Mouse (Mus musculus): ENCODE measurements around the gene Dnah7a.
"Not testable (repeated sequence)": the region's sequence is repeated elsewhere in the genome, so short reads cannot be mapped to it uniquely, and the experiment has no call there.

Gene Dnah7a

DNA sequence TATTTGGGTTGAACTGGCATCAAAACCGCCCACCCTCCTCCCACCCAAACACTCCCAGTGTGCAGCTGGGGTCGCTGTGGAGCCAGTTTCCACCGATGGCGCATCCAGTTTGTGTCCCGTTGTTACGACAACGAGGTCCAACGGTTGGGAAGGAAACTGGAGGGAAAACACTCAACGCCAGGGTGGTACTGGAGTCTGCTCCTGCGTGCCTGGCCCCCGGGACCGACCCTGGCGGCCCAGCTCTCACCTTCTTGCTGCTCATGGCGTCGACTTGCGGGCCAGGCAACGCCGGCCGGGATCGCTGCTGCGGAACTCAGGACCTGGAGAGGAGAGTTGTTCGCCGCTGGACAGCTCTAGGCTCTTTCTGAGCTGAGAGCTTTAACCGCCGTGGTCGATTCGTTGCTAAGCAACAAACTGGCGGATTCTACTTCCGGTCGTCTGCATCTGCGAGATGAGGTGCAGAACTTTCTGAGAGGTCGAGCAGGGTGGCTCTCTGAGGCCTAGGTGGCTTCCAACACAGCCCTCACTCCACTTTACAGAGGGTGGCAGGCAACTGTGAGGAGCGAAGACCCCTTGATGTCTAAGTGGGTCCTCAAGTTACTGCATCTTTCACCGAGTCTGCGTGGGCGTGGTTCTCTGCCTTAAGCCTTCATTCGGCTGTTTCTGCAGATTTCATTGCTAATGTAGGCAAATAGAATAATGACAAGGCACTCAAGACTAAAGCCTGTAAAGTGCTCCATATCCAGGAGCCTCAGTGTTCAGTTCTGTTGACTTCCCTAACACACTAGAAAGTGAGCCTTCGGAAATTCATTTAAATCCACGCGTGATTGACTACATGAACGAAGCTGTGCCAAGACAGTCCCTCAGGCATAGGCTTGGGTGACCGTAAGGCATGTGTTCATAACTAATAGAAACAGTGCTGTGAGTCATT lies at the start of gene Dnah7a:
Gene Dnah7a, minus strand, starts transcription at position 354 of the 931 bp plus-strand sequence.
- DNase-seq (ENCODE audit: extremely low read depth, low read depth): no peak

DNA sequence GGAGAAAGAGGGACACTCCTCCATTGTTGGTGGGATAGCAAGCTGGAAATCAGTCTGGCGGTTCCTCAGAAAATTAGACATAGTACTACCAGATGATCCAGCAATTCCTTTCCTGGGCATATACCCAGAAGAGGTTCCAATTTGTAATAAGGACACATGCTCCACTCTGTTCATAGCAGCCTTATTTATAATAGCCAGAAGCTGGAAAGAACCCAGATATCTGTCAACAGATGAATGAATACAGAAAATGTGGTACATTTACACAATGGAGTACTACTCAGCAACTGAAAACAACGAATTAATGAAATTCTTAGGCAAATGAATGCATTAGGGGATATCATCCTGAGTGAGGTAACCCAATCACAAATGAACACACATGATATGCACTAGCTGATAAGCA lies 46.9 kb upstream of the Dnah7a start:
- DNase-seq (ENCODE audit: extremely low read depth, low read depth): not testable (repeated sequence)

DNA sequence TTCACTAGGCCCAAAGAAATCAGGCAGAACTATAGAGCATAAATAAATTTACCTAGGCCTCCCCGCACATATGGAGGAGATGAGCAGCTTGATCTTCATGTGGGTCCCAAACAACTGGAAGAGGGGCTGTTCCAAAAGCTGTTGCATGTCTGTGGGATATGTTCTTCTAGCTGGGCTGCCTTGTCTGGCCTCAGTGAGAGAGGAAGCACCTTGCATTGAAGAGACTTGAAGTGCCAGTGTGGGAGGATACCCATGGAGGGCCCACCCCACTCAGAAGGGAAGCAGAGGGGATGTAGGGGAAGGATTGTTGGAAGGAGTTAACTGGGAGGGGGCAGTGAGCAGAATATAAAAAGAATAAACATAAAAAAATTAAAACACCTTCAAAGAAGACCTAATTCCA lies 44.6 kb upstream of the Dnah7a start:
- no peak for DNase-seq (ENCODE audit: extremely low read depth, low read depth)

DNA sequence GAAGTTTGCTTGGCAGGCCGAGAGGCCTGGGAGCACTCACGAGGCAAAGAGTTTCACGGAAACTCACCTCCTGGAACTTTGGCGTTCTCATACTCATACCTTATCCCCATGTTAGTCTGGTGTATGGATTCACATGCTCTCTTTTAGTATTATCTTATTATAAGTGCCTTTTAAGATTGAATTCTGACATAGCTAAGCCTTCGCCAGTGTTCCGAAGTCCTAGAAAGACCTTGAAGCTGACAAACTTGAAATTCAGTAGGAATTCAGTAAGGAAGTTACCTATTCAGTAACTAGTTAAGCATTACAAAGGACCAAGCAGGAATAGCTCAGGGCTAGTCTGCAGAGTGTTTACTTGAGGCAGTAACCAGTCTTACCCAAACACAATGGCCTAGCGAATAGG lies 44.1 kb upstream of the Dnah7a start:
- not testable (repeated sequence) for DNase-seq (ENCODE audit: extremely low read depth, low read depth)

DNA sequence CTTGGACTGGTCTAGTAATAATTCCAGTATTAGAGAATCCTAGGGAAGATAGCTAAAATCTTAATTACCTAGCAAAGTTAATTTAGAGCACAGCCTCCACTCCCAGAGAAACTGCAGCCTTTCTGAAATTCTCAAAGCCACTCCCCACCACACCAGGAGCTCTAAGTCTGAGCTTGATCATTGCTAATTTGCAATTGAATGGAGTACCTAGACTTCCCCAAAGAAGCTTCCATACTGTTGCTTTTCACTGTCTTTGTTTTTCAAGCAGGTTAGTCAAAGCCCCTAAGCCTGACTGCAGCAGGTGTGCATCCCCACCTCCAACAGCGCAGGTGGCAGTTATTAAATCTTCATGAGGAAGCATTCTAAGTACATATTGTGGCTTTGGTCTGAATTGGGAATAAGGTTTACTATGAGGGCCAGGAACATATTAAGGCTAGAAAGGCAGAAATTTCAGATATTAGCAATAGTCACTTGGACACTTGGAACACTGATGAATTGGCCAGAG lies 43.3 kb upstream of the Dnah7a start:
- not testable (repeated sequence) for DNase-seq (ENCODE audit: extremely low read depth, low read depth)

DNA sequence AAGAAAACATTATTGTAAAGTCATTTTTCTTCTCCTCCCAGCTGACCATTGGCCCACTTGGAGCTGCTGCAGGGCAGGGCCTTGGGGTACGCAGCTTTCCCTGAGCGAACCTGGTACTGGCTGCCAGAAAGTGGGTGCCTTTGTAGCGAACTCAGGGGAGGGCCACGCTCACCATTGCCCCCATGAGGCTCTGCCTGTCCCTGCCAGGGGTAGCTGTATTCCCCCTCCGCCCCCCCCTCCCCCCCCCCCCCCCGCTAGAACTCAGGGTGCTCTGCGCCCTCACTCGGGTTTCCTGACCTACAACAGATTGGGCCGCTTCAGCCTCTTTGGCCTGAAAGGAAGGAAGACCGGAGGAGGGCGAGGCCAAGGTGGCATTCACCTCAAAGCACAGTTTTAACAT lies 42.0 kb upstream of the Dnah7a start:
- no peak for DNase-seq (ENCODE audit: extremely low read depth, low read depth)

DNA sequence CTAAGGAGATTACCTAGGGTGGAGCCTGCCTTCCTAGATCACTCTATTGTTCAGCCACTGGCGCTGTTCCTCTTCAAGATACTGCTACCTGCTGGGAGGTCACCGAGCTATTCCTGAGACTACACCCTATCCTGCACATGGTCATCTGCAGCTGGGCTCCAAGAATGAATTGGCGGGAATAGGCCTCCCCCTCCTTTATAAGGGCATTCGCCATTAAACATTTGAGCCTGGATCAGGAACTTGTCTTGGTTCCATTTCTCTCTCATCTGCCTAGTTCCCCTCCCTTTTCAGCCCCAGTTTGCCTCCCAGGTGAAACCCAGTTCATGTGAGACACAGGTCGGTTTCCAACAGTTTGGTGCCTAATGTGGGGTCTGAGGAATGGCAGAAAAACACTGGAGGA lies 39.4 kb upstream of the Dnah7a start:
- DNase-seq (ENCODE audit: extremely low read depth, low read depth): no peak

DNA sequence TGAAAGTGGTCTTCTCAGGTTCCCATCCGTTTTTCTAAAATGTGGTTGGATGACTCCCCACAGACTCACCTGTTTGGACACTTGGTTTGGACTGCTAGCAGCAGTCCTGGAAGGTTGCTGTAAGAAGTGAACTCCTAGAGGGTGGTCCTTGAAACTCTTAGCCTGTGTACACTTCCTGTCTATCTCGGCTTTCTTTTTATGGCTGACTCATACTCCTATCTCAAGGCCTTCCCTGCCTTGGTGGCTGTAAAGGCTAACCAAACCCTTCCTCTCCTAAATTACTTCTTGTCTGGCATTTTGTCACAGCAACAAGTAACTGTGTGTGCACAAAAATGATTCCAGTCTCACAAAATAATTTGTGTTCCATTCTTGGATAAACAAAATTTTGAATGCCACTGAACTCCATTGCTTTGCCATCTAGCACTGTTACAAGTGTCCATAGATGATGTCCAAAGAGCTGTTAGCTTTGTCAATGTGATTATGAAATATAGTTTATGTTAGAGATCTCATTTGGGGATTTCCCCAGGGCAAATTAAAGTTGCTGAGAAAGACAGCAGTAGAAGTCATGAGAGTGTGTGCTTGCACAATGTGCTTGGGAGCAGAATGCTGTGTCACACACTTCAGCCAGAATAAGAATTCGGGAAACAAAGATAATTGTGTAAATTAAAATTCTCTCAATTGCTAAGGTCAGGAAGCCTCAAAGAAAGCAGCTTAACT lies 35.3 kb upstream of the Dnah7a start:
- DNase-seq (ENCODE audit: extremely low read depth, low read depth): no peak

DNA sequence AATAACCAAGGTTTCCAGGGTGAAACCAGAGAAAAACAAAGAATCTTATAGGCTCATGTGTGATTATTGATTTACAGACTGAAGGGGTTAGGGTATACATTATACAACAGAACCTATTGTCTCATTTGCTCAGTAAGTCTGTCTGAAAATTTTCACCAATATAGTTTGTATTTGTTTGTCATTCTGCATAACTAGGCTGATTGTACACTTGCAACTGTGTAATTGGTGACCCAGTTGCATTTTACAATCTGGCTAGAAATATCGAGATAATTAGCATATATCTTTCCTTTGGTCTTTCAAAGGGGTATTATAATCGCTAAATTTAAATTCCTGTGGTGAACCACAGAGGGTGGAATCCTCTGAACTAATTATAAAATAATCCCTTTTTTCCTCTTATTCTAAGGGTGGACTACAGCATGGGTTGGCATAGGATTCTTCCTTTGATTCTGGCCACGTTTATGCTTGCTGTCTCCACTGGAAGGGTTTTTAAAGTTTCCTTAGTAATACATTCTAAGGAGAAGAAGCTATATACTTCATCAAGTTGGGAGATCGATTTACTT lies 34.3 kb upstream of the Dnah7a start:
- no peak for DNase-seq (ENCODE audit: extremely low read depth, low read depth)

DNA sequence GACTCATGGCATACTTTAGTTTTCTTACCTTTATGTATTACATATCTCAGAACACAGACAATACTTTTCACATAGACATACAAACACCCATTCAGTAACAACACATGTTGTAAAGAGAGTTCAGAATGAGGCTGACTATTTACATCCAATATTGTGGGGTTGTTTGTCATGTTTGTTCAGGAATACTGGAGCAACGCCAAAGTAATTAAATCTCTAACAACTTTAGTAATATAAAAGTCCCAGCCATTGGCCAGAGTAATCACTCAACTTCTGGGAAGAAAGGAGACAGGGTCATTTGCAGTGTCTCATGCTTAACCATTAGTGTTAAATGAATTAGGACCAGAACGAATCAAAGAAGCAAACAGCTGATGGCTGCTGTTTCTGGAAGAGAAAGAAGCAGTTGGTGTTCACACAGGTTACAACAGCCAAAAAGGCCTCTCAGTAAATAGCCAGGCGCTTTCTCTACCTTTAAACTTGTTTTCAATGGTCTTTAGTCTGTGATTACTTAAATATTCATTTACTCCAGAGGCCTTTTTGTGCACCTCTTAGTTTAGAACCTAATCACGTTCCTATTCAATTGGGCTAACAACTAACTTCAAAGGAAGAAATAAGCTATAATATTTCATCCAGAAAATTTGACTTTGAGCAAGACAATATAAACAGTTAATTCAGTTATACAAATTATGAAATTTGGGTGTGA lies 33.6 kb upstream of the Dnah7a start:
- not testable (repeated sequence) for DNase-seq (ENCODE audit: extremely low read depth, low read depth)

DNA sequence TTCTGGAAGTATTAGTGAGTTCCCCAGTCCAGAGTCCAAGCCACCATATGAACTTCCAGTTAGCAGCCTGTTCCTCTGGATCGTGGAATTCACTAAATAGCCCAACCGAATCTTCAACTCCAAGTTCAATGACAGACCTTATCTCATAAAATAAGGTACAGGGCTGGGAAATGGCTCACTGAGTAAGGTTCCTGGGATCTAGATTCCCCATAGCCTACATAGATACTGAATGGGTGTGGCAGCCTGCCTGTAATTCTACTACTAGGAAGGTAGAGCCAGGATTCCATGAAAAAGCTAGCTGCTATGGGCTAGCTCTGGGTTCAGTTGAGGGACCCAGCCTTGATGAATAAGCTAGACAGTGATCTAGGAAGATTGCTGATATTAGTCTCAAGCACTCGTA lies 30.0 kb upstream of the Dnah7a start:
- no peak for DNase-seq (ENCODE audit: extremely low read depth, low read depth)

DNA sequence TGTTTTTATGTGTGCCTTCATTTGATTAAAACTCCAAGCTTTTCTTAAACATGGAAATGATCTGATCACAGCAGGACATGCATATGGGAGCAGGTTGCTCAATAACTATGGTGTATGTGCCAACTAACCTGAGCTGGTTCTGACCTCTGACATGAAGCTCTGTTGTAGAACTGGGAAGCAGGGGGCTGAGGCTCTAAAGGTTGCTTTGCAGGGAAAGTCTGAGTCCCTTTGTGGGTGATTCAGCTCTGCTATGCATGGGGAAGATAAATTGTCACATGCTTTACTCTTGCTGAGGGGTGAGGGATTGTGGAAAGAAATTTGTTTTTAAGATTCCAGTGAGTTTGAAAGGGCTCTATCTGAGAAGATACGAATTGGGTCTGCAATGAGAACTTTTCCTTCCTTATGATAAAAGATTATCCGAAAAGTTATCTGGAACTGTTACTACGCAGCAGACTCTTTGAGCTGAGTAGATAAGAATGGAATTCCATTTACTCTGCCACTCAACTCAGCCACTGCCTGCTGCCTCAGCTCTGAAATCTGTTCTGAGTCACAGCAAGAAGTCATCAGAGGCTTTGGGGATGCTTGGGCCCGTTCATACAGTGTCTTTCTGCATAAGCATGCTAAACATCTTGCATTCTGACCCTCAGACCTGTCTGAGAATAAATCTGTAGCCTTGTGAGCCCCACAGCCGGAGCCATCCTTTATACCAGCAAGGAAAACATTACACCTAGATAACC lies 22.1 kb upstream of the Dnah7a start:
- no peak for DNase-seq (ENCODE audit: extremely low read depth, low read depth)

DNA sequence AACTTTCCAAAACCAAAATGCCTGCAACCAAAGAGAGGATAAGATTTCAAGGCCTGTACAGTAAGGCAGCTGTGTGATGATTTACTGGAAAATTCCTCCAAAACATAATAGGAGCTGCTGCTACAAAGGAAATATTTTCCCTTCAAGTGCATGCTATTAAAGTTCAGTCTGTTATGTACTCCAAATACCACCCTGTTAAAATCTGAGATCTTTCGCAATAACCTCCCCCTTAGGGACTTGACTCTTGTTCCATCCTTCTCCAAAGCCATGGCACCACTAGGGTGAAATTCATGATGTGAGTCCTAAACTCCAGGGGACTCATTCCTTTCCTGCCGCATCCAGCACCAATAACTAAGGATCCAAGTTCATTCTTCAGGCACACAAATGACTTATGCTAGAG lies 20.3 kb upstream of the Dnah7a start:
- DNase-seq (ENCODE audit: extremely low read depth, low read depth): no peak

DNA sequence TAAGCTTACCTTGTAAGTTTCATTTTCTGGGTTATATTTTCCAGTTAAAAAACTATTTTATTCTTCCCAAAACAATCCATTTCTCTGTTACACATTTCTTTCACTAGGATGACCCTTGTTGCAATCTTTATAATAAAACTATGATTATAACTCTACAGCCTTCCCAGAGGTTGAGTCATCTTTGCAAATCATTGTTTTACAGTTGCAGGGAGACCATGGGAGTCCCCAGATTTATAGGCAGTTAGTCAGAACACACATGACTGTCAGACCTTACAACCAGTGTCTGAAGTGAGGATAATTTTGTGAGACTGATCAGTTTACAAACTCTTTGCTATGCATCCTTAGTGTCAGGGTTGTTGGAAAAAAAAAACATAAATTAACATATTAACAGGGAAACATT lies 14.8 kb upstream of the Dnah7a start:
- DNase-seq (ENCODE audit: extremely low read depth, low read depth): no peak

DNA sequence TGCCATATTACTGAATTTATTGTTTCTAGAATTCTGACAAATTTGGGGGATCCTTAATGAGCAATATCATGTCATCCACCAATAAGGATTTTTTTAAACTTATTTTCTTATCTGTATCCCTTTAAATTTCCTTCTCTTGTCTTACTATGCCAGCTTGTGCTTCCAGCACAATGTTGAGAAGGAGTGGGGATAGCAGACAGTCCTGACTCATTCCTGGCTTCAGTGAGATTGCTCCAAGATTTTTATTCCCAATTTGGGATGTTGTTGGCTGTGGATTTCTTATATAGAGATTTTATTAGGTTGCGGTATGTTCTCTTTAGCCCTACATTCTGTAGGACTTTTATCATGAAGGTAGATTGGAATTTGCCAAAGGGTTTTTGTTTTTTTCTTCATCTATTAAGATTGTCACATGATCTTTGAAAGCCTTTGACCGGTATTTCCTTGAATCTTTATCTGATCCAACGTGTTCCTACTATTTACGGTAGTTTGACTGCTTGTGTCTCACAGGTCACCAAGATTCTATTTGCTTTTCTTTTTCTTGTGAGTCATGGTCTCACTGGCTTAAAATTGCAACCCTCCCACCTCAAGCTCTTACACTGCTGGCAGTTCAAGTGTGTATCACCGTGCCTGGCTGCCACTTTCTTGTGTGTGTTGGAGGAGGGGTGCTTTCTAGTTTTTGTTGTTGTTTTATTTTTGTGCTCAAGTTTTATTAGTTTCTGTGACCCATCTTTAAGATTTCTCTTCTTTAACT lies 14.2 kb upstream of the Dnah7a start:
- DNase-seq (ENCODE audit: extremely low read depth, low read depth): no peak

DNA sequence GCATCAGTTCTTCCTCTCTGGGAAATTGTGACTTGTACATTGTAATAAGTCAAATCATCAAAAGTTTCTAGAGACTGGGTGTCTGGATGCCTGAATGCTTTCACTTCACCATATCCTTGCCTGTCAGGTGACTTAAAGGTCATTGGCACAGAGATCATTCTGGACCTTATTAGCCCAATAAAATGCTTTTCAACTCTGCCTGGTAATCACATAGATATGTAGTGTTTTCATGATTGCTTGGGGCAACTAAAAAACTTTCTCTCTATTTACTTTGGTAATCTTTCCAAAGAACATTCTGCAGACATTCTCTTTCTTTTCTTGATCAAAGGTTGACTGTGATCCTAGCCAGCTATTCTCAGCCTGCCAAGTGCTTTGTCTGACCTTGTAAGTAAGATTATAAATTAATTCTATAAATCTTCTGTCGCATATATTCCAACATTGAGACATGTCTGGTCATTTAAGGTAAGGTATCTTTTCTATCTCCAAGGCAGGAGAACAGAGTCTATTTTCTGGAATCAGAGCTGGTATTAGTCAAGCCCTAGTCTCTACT lies 9.5 kb upstream of the Dnah7a start:
- DNase-seq (ENCODE audit: extremely low read depth, low read depth): no peak

DNA sequence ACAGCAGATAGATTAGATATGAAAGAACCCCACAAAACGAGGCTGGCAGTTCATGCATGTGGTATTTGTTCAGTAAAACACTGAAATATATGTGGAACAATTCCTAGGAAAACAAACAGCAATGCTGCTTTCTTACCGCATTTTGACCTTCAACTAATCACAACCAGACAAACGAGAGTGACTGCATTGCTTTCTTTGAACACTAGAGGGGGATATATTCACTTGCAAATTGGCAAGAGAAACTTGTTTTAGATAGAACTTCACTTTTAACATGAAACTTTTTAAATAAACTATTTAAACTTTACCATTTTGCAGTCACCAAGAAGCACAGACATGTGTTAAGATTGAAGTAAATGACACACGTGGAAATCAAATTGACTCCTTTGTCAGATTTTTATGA lies 8.9 kb upstream of the Dnah7a start:
- DNase-seq (ENCODE audit: extremely low read depth, low read depth): peak; percentile 63

DNA sequence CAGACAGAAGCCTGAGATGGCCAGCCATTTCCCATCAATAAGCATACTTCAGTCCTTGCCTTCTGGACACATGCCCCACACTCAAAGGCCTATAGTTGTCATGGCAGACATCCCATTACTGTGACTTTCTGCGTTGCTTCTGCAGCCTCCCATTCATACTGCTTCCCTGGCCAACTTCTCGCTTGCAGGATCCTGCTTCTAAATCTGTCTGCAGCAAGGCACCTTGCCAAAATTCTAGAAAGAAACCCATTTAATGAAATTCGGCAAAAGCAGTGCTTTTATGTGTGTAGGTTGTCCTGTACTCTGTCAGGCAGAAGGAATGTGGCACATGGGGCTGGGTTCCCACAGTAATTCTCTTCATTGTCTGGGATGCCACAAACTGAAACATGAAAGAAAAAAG lies 6.8 kb upstream of the Dnah7a start:
- not testable (repeated sequence) for DNase-seq (ENCODE audit: extremely low read depth, low read depth)

DNA sequence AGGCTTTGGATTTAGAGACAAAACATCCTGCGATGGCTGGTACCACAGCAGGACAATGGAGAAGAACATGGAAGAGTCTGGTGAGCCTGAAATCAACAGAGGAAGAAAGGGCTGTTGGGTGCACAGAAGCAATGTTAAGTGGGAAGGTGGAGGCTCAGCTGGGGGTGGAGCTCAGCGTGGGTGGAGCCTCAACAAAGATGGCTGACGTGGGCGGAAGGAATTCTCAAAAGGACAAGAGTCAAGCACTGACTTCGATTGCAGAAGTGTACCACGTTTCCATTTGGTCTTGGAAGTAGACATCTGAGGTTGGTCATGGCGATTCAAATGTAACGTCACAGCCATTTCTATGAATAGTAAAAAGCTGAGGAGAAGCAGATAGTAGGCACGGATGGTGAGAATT lies 4.5 kb upstream of the Dnah7a start:
- DNase-seq (ENCODE audit: extremely low read depth, low read depth): no peak

DNA sequence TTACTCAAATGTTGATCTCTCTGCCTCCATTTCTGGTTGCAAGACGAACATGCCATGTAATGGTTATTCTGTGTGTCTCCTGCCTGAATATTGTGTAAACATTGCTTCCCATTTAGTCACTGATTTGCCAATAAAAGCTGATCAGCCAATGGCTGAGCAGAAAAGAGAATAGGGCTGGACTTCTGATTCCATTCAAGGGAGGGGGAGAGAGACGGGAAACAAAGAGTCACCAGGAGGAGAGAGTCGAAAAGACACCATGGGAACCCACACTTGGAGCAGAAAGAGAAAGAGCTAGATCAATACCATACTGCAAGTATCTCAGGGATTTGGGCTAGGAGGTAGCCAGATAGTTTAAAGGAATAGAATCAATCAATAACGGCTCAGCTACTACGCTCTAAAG lies 3.0 kb upstream of the Dnah7a start:
- not testable (repeated sequence) for DNase-seq (ENCODE audit: extremely low read depth, low read depth)
